8 mouse cellular contexts compared by ENCODE assay signal in the genomic region with DNA sequence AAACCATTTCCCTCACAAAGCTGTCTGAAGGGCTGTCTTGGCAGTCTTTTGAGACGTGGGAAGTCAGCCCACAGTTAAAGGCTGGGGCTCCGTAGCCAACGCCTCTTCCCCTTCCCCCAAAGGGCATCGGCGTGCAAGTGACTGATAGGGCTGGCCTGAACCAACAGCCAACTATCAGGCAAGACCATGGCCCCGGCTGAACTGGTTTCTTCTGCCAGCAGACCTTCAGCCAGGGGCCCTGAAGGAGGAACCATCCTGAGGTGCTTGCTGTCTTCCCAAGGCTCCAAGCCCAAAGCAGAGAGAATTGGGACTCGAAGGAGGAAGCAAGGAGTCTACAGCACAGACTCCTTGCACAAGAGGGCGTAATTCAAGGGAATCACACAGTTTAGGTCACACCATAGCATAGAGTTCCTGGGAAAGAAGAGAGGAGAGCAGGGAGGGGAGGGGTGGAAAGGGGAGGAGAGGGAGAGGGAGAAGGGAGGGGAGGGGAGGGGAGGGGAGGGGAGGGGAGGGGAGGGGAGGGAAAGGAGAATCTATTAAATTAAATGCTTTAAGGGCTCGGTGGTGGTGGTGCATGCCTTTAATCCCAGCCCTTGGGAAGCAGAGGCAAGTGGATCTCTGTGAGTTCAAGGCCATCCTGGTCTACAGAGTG. TPM values are rescaled to one million over a fixed set of nuclear protein-coding genes. Genes with fewer than 3 reads are reported as not detected.
DNase-seq lines count a peak whose midpoint lies in the region; ATAC-seq and TF ChIP-seq lines count a peak whose summit lies in the region.

No protein-coding gene starts in this region.

- H3K9ac ChIP-seq in ES-E14 (ENCODE audit: insufficient read depth, low read depth, low read length, poor library complexity, severe bottlenecking): peak overlapping the region; percentile 8; the same call in 1 of the 2 replicates
- H3K9ac ChIP-seq in heart, embryonic 16.5 days (ENCODE audit: low read length): peak overlapping the region; percentile 59

- DNase-seq in 3134 (ENCODE audit: extremely low read depth, insufficient read length, low spot score): peak; percentile 63
- DNase-seq in ES-E14 (ENCODE audit: low read depth, low spot score): no peak
- peak; percentile 95 for DNase-seq in liver
- peak; percentile 21 to 24 for DNase-seq in natural killer cell, adult 2 months (ENCODE audit: low spot score in 2 of 2)
- DNase-seq in right cerebral cortex, postnatal 36 days (ENCODE audit: low spot score in 2 of 2): no peak
- DNase-seq in left cerebral cortex, postnatal 36 days (ENCODE audit: low spot score in 2 of 2): no peak

- peak overlapping the region in 1 of 2 experiments; percentile 42; a peak in 2 of 4 replicates for H3K4me3 ChIP-seq in ES-E14 (ENCODE audit: insufficient read depth in 1 of 2, low read depth in 1 of 2, low read length in 2 of 2, poor library complexity in 1 of 2, severe bottlenecking in 1 of 2)
- no peak overlapping the region for H3K4me3 ChIP-seq in embryonic fibroblast, embryonic 13.5 days (ENCODE audit: insufficient read depth, low read length)
- peak overlapping the region; percentile 39 for H3K4me3 ChIP-seq in heart, embryonic 16.5 days (ENCODE audit: low read length)

- no peaks in the 10 kb centered on the region; the same call in 1 of the 2 replicates for H3K36me3 ChIP-seq in ES-E14 (ENCODE audit: control insufficient read depth, insufficient read depth, low read length, poor library complexity, severe bottlenecking)
- H3K36me3 ChIP-seq in heart, embryonic 16.5 days (ENCODE audit: control insufficient read depth, insufficient read depth): no peaks in the 10 kb centered on the region

- in situ Hi-C loops in ES-E14 (cut with MboI; ENCODE audit: low sequenced_read_pairs in 2 of 2, unreplicated experiment in 2 of 2): loop anchor here in 1 of 2 experiments (10.0 to 25.0 kb wide), 2 partner anchors 277 to 290 kb away; no protein-coding TSS in a partner anchor

- no peaks in the 10 kb centered on the region for H3K9me3 ChIP-seq in ES-E14 (ENCODE audit: control insufficient read depth, insufficient read depth, low read depth, low read length)
- H3K9me3 ChIP-seq in heart, embryonic 16.5 days (replicated peaks; ENCODE audit: control insufficient read depth, low read length): no peaks in the 10 kb centered on the region

- WGBS in heart, embryonic 16.5 days: 39% methylated on average over 9 of the region's 9 CpGs

- TF ChIP-seq POLR2A in embryonic fibroblast, embryonic 13.5 days (IDR thresholded peaks at IDR 0.05; ENCODE audit: low read depth, low read length): no peak

- H3K27ac ChIP-seq in ES-E14 (ENCODE audit: insufficient read depth, low read depth, low read length, poor library complexity, severe bottlenecking): peak overlapping the region; percentile 37
- peak overlapping the region; percentile 35 for H3K27ac ChIP-seq in embryonic fibroblast, embryonic 13.5 days (ENCODE audit: insufficient read depth, low read length)
- peak overlapping the region; percentile 13 for H3K27ac ChIP-seq in heart, embryonic 16.5 days (ENCODE audit: low read length)

- no peak for TF ChIP-seq CTCF in embryonic fibroblast, embryonic 13.5 days (IDR thresholded peaks at IDR 0.05; ENCODE audit: borderline replicate concordance, insufficient read depth, low read length)

- peaks cover 11 to 13% of the 10 kb centered on the region in 2 experiments; a peak in 3 of 4 replicates for H3K4me1 ChIP-seq in ES-E14 (ENCODE audit: control insufficient read depth in 2 of 2, insufficient read depth in 2 of 2, low read length in 2 of 2, poor library complexity in 1 of 2)
- H3K4me1 ChIP-seq in embryonic fibroblast, embryonic 13.5 days (ENCODE audit: control insufficient read depth, insufficient read depth, low read length): no peaks in the 10 kb centered on the region
- peaks cover 15% of the 10 kb centered on the region for H3K4me1 ChIP-seq in heart, embryonic 16.5 days (ENCODE audit: control insufficient read depth, insufficient read depth, low read length)

- intact Hi-C loops in left cerebral cortex, postnatal 36 days (cut with DNase I): loop anchor here (1.0 to 5.0 kb wide), 4 partner anchors 188 to 438 kb away; partner anchors contain the start of gene Jak2

- ATAC-seq in heart, embryonic 16.5 days (replicated peaks; ENCODE audit: extremely low read depth, insufficient read depth, low FRiP score): no peak

- H3K4me2 ChIP-seq in heart, embryonic 16.5 days (ENCODE audit: low read depth, low read length): peak overlapping the region; percentile 57

- no peaks in the 10 kb centered on the region for H3K27me3 ChIP-seq in heart, embryonic 16.5 days (ENCODE audit: control insufficient read depth, insufficient read depth, low read length)

TF ChIP-seq in ES-E14, 5 proteins besides CTCF, POLR2A, EP300 and RAD21:
- no peak for TF ChIP-seq CHD2 (IDR thresholded peaks at IDR 0.05; ENCODE audit: low read depth, low read length)
- TF ChIP-seq ZC3H11A (IDR thresholded peaks at IDR 0.05; ENCODE audit: borderline replicate concordance, low read depth, low read length): no peak
- no peak for TF ChIP-seq ZNF384 (IDR thresholded peaks at IDR 0.05; ENCODE audit: low read depth, low read length)
- TF ChIP-seq HCFC1 (IDR thresholded peaks at IDR 0.05; ENCODE audit: borderline replicate concordance, insufficient read depth, low read length): no peak
- no peak for TF ChIP-seq MAFK (IDR thresholded peaks at IDR 0.05; ENCODE audit: insufficient read depth, low read depth, low read length)

RNA-seq across cellular contexts. Expression of gene Ak3, which starts 16.8 kb away (rescaled TPM):
- total RNA-seq in ES-E14 (2012; rRNA removed): 13.8 and 14.0 TPM in 2 replicates
- polyA plus RNA-seq in embryonic fibroblast, embryonic 13.5 days (2011; ENCODE audit: insufficient read length, low read depth, missing spikeins): 56.1 and 62.0 TPM in 2 replicates
- polyA plus RNA-seq in heart, embryonic 16.5 days (2015; fragmentation: Nextera tagmentation; extraction: Ambion mirVana): 98.6 and 99.3 TPM in 2 replicates
- total RNA-seq in left cerebral cortex, postnatal 36 days (2021): 10 to 100 TPM; 56.1 to 59.5 TPM

RNA-seq across cellular contexts. Expression of gene Rcl1, which starts 36.6 kb away (rescaled TPM):
- 53.6 and 70.5 TPM in 2 replicates for total RNA-seq in ES-E14 (2012; rRNA removed)
- 17.0 and 17.2 TPM in 2 replicates for polyA plus RNA-seq in embryonic fibroblast, embryonic 13.5 days (2011; ENCODE audit: insufficient read length, low read depth, missing spikeins)
- 19.9 and 25.4 TPM in 2 replicates for polyA plus RNA-seq in heart, embryonic 16.5 days (2015; fragmentation: Nextera tagmentation; extraction: Ambion mirVana)
- 10 to 100 TPM; 14.2 to 16.8 TPM for total RNA-seq in left cerebral cortex, postnatal 36 days (2021)

Comparison
In these comparisons a context has a peak if more than half of its experiments do, and no peak if none do; other contexts are left out.
1. DNase-seq: peak in 3134 (single experiment), liver (single experiment) and natural killer cell, adult 2 months (2 of 2); none in ES-E14 (single experiment), right cerebral cortex, postnatal 36 days (0 of 2) and left cerebral cortex, postnatal 36 days (0 of 2).
2. Peak in every context shown above with its lines, with median percentiles within 50 percentile points of each other: H3K27ac ChIP-seq.